Mouse (Mus musculus) adrenal gland (tissue): ENCODE data around the gene Cox4i2.

Experiments used
- intact Hi-C: fragments of 180-260 bp; cut with DNase I; formaldehyde crosslinking; loops from one replicate; pipeline ENCODE4 v1.15.1; 2025

The Cox4i2 gene

GRCm38 (mm10) chr2:152766387-152767123, 12.6 kb downstream of the Cox4i2 start:
- intact Hi-C loops, result loop anchor here (2.0 to 10.0 kb wide), 3 partner anchors 64 to 152 kb away; partner anchors contain the start of gene Bcl2l1

- intact Hi-C loops, result loop anchor here (2.0 to 10.0 kb wide), 3 partner anchors 63 to 153 kb away; partner anchors contain the start of gene Bcl2l1
Measured at GRCm38 (mm10) chr2:152767618-152768271, 13.8 kb downstream of the Cox4i2 start.

- intact Hi-C loops, result loop anchor here (10.0 kb wide), 1 partner anchor 155 kb away; no protein-coding TSS in a partner anchor
Measured at GRCm38 (mm10) chr2:152769677-152770076, 15.7 kb downstream of the Cox4i2 start.

GRCm38 (mm10) chr2:152771571-152771970, 17.6 kb downstream of the Cox4i2 start:
- intact Hi-C loops, result no loop called here

- intact Hi-C loops, result no loop called here
Measured at GRCm38 (mm10) chr2:152772231-152772630, 18.3 kb downstream of the Cox4i2 start.

GRCm38 (mm10) chr2:152775357-152775756, 21.4 kb downstream of the Cox4i2 start:
- intact Hi-C loops, result no loop called here

GRCm38 (mm10) chr2:152776019-152776418, 22.0 kb downstream of the Cox4i2 start:
- intact Hi-C loops, result no loop called here

GRCm38 (mm10) chr2:152776435-152776834, 22.5 kb downstream of the Cox4i2 start:
- intact Hi-C loops, result no loop called here

GRCm38 (mm10) chr2:152777081-152777480, 23.1 kb downstream of the Cox4i2 start:
- intact Hi-C loops, result no loop called here

- intact Hi-C loops, result no loop called here
Measured at GRCm38 (mm10) chr2:152780466-152780865, 26.5 kb downstream of the Cox4i2 start.

- intact Hi-C loops, result no loop called here
Measured at GRCm38 (mm10) chr2:152781031-152781711, 27.2 kb downstream of the Cox4i2 start.

GRCm38 (mm10) chr2:152782656-152783055, 28.7 kb downstream of the Cox4i2 start:
- intact Hi-C loops, result no loop called here

GRCm38 (mm10) chr2:152783241-152783640, 29.3 kb downstream of the Cox4i2 start:
- intact Hi-C loops, result no loop called here

- intact Hi-C loops, result no loop called here
Measured at GRCm38 (mm10) chr2:152784640-152785039, 30.7 kb downstream of the Cox4i2 start.

GRCm38 (mm10) chr2:152785446-152786350, 31.7 kb downstream of the Cox4i2 start:
- intact Hi-C loops, result no loop called here

GRCm38 (mm10) chr2:152787136-152787535, 33.2 kb downstream of the Cox4i2 start:
- intact Hi-C loops, result no loop called here

- intact Hi-C loops, result no loop called here
Measured at GRCm38 (mm10) chr2:152787543-152787942, 33.6 kb downstream of the Cox4i2 start.

GRCm38 (mm10) chr2:152788892-152789421, 35.0 kb downstream of the Cox4i2 start:
- intact Hi-C loops, result no loop called here

GRCm38 (mm10) chr2:152789591-152789999, 35.6 kb downstream of the Cox4i2 start:
- intact Hi-C loops, result no loop called here

- intact Hi-C loops, result no loop called here
Measured at GRCm38 (mm10) chr2:152792461-152792860, 38.5 kb downstream of the Cox4i2 start.

GRCm38 (mm10) chr2:152793381-152793780, 39.4 kb downstream of the Cox4i2 start:
- intact Hi-C loops, result no loop called here
